Mouse (Mus musculus) midbrain, embryonic 10.5 days (tissue): ENCODE results near the gene Gm28845. TPM values are rescaled to one million over a fixed set of nuclear protein-coding genes. Genes with fewer than 3 reads are reported as not detected.

Experiments
- polyA plus RNA-seq: library from polyadenylated mRNA; unstranded; fragments of >200 nt; fragmentation: Nextera tagmentation; extraction: Ambion mirVana; gene quantifications from 2 replicates; pipeline ENCODE4 v1.2.1, GENCODE M21; 2016

Gm28845 gene
- polyA plus RNA-seq, 1 experiment from 2014 or later, result not detected

Other genes starting within 250 kb of the Gm28845 start
- 7.3 and 7.6 TPM in 2 replicates for gene Plekhm3, start 162.7 kb downstream of the Gm28845 start, polyA plus RNA-seq
- 0.15 and 0.42 TPM in 2 replicates for gene Akr1cl, start 86.8 kb downstream of the Gm28845 start, polyA plus RNA-seq
- gene Cryge, start 68.4 kb downstream of the Gm28845 start, polyA plus RNA-seq, result 0.46 and 1.2 TPM in 2 replicates
- not detected in 2 replicates for gene Crygd, start 56.1 kb downstream of the Gm28845 start, polyA plus RNA-seq
- 0.24 TPM in 1 of 2 replicates, not detected in the other for gene Crygc, start 45.9 kb downstream of the Gm28845 start, polyA plus RNA-seq
- gene Crygb, start 37.3 kb downstream of the Gm28845 start, polyA plus RNA-seq, result not detected in 2 replicates
- not detected in 2 replicates for gene Cryga, start 16.2 kb downstream of the Gm28845 start, polyA plus RNA-seq
- 0.16 TPM in 1 of 2 replicates, not detected in the other for gene D630023F18Rik, start 3.7 kb upstream of the Gm28845 start, polyA plus RNA-seq
- 295 and 381 TPM in 2 replicates for gene Idh1, start 66.9 kb upstream of the Gm28845 start, polyA plus RNA-seq
- gene Pikfyve, start 67.1 kb upstream of the Gm28845 start, polyA plus RNA-seq, result 10.5 and 13.7 TPM in 2 replicates
- gene Pth2r, start 162.5 kb upstream of the Gm28845 start, polyA plus RNA-seq, result 0.10 and 0.25 TPM in 2 replicates